Mouse (Mus musculus) heart, embryonic 13.5 days (tissue): Measurements from ENCODE around the gene Uba7. TPM values are rescaled to one million over a fixed set of nuclear protein-coding genes. Genes with fewer than 3 reads are reported as not detected.

Experiments used
- ATAC-seq: fragments of 200-750 bp; cut with Nextera tagmentation; 2 replicates; pipeline ENCODE4 v1.8.0; 2017; ENCODE audit warnings: moderate TSS enrichment; ENCODE audit not compliant: insufficient number of reproducible peaks, low FRiP score, low TSS enrichment; ENCODE audit errors: extremely low read depth
- H3K27ac ChIP-seq: fragments of 300-500 bp; sonication (generic); replicated peaks from 2 replicates; pipeline ENCODE4 v1.5.1; 2015; ENCODE audit warnings: moderate library complexity, mild to moderate bottlenecking, inconsistent platforms
- H3K27me3 ChIP-seq: fragments of 300-500 bp; sonication (generic); replicated peaks from 2 replicates; pipeline ENCODE4 v1.6.1; 2015; ENCODE audit warnings: mild to moderate bottlenecking, inconsistent platforms
- H3K36me3 ChIP-seq: fragments of 300-500 bp; sonication (generic); 2 replicates; pipeline ENCODE4 v1.6.1; 2015; ENCODE audit warnings: mild to moderate bottlenecking, inconsistent platforms
- H3K4me1 ChIP-seq: fragments of 300-500 bp; sonication (generic); 2 replicates; pipeline ENCODE4 v1.6.1; 2015; ENCODE audit warnings: inconsistent platforms
- H3K4me2 ChIP-seq: fragments of 300-500 bp; sonication (generic); 2 replicates; pipeline ENCODE4 v1.6.1; 2015; ENCODE audit warnings: inconsistent platforms, mild to moderate bottlenecking, moderate library complexity
- H3K4me3 ChIP-seq: fragments of 300-500 bp; sonication (generic); 2 replicates; pipeline ENCODE4 v1.5.1; 2015; ENCODE audit warnings: moderate library complexity, mild to moderate bottlenecking, inconsistent platforms
- H3K9ac ChIP-seq: fragments of 300-500 bp; sonication (generic); 2 replicates; pipeline ENCODE4 v1.6.1; 2015; ENCODE audit warnings: inconsistent platforms, mild to moderate bottlenecking, moderate library complexity
- H3K9me3 ChIP-seq: fragments of 300-500 bp; sonication (generic); 2 replicates; pipeline ENCODE4 v1.6.1; 2016; ENCODE audit warnings: inconsistent platforms
- WGBS: fragments of 180-500 bp; shearing (Covaris S2); methylation state at CpG from one replicate; pipeline ENCODE4 v1.1.7; 2015; ENCODE audit warnings: mixed read lengths; 5-methylcytosine and 5-hydroxymethylcytosine counted together
- polyA plus RNA-seq: library from polyadenylated mRNA; unstranded; fragments of >200 nt; fragmentation: Nextera tagmentation; extraction: Ambion mirVana; gene quantifications from 2 replicates; pipeline ENCODE4 v1.2.1, GENCODE M21; 2015

The Uba7 gene
- polyA plus RNA-seq, 1 experiment from 2014 or later, result 35.0 TPM

- 77% methylated on average over 31 of the region's 31 CpGs for WGBS
- no peaks in the 10 kb centered on the region for H3K36me3 ChIP-seq
- no peak overlapping the region for H3K9ac ChIP-seq
- H3K27me3 ChIP-seq, result no peaks in the 10 kb centered on the region
- no peaks in the 10 kb centered on the region for H3K9me3 ChIP-seq
- H3K4me3 ChIP-seq, result no peak overlapping the region
- H3K4me1 ChIP-seq, result peaks cover 18% of the 10 kb centered on the region
- H3K27ac ChIP-seq, result no peak overlapping the region
- no peak overlapping the region for H3K4me2 ChIP-seq
- ATAC-seq, result no peak
These were observed 27.8 kb upstream of the Uba7 start for GRCm38 (mm10) chr9:107947241-107948194.

GRCm38 (mm10) chr9:107949184-107949921 is 26.0 kb upstream of the Uba7 start:
- Histone ChIP-seq H3K4me3 (no peak overlapping the region), H3K9me3 (no peaks in the 10 kb centered on the region), H3K36me3 (no peaks in the 10 kb centered on the region), H3K4me2 (no peak overlapping the region), H3K9ac (0 out of 2 replicates have a peak overlapping the region, but pooled peaks have one; percentile 1), H3K27me3 (no peaks in the 10 kb centered on the region), H3K27ac (no peak overlapping the region), H3K4me1 (peaks cover 18% of the 10 kb centered on the region)
- ATAC-seq, result no peak
- 76% methylated on average over 13 of the region's 13 CpGs for WGBS

GRCm38 (mm10) chr9:107949922-107950235 is 25.4 kb upstream of the Uba7 start, which contains the start of gene Traip:
Gene Traip (plus strand): TSS chr9:107950136.
- no peaks in the 10 kb centered on the region for H3K9me3 ChIP-seq
- WGBS, result 91% methylated on average over 10 of the region's 10 CpGs
- peaks cover 18% of the 10 kb centered on the region for H3K4me1 ChIP-seq
- H3K36me3 ChIP-seq, result no peaks in the 10 kb centered on the region
- peak within 1 kb of the TSS; percentile 90 for H3K4me2 ChIP-seq
- ATAC-seq, result no peak
- peak within 1 kb of the TSS; percentile 85 for H3K9ac ChIP-seq
- peak within 1 kb of the TSS; percentile 68 for H3K27ac ChIP-seq
- H3K4me3 ChIP-seq, result peak within 1 kb of the TSS; percentile 72
- H3K27me3 ChIP-seq, result no peaks in the 10 kb centered on the region

- no peaks in the 10 kb centered on the region for H3K27me3 ChIP-seq
- H3K36me3 ChIP-seq, result 0 out of 2 replicates have a peak, but pooled peaks cover 3% of the 10 kb centered on the region
- peaks cover 23% of the 10 kb centered on the region for H3K4me1 ChIP-seq
- peak overlapping the region; percentile 85 for H3K9ac ChIP-seq
- H3K27ac ChIP-seq, result peak overlapping the region; percentile 68
- peak overlapping the region; percentile 72 for H3K4me3 ChIP-seq
- ATAC-seq, result peak; percentile 55; the same call in 1 of the 2 replicates
- H3K4me2 ChIP-seq, result peak overlapping the region; percentile 90
- WGBS, result 19% methylated on average over 45 of the region's 45 CpGs
- no peaks in the 10 kb centered on the region for H3K9me3 ChIP-seq
These were observed 24.6 kb upstream of the Uba7 start for GRCm38 (mm10) chr9:107950460-107951355.

- no peak overlapping the region for H3K4me2 ChIP-seq
- WGBS, result 62% methylated on average over 6 of the region's 6 CpGs
- H3K9ac ChIP-seq, result no peak overlapping the region
- peaks cover 43% of the 10 kb centered on the region for H3K36me3 ChIP-seq
- H3K4me1 ChIP-seq, result peaks cover 20% of the 10 kb centered on the region
- no peaks in the 10 kb centered on the region for H3K9me3 ChIP-seq
- H3K4me3 ChIP-seq, result no peak overlapping the region
- no peak overlapping the region for H3K27ac ChIP-seq
- no peaks in the 10 kb centered on the region for H3K27me3 ChIP-seq
- no peak for ATAC-seq
These were observed 19.6 kb upstream of the Uba7 start for GRCm38 (mm10) chr9:107955613-107956289.

- H3K9me3 ChIP-seq, result no peaks in the 10 kb centered on the region
- H3K27me3 ChIP-seq, result no peaks in the 10 kb centered on the region
- no peak overlapping the region for H3K4me2 ChIP-seq
- no peak overlapping the region for H3K27ac ChIP-seq
- no peak overlapping the region for H3K4me3 ChIP-seq
- ATAC-seq, result no peak
- H3K9ac ChIP-seq, result no peak overlapping the region
- WGBS, result 63% methylated on average over 6 of the region's 6 CpGs
- peaks cover 56% of the 10 kb centered on the region for H3K36me3 ChIP-seq
- peaks cover 17% of the 10 kb centered on the region for H3K4me1 ChIP-seq
These were observed 18.2 kb upstream of the Uba7 start for GRCm38 (mm10) chr9:107957141-107957540.

GRCm38 (mm10) chr9:107959896-107960295 is 15.4 kb upstream of the Uba7 start:
- H3K36me3 ChIP-seq, result peaks cover 68% of the 10 kb centered on the region
- H3K27me3 ChIP-seq, result no peaks in the 10 kb centered on the region
- 57% methylated on average over 6 of the region's 6 CpGs for WGBS
- no peak overlapping the region for H3K9ac ChIP-seq
- no peak overlapping the region for H3K4me2 ChIP-seq
- H3K9me3 ChIP-seq, result no peaks in the 10 kb centered on the region
- no peak overlapping the region for H3K4me3 ChIP-seq
- no peak for ATAC-seq
- peaks cover 26% of the 10 kb centered on the region for H3K4me1 ChIP-seq
- H3K27ac ChIP-seq, result no peak overlapping the region

- no peaks in the 10 kb centered on the region for H3K27me3 ChIP-seq
- H3K9ac ChIP-seq, result no peak overlapping the region
- H3K9me3 ChIP-seq, result no peaks in the 10 kb centered on the region
- 84% methylated on average over 4 of the region's 4 CpGs for WGBS
- H3K27ac ChIP-seq, result no peak overlapping the region
- no peak overlapping the region for H3K4me2 ChIP-seq
- ATAC-seq, result no peak
- peaks cover 19% of the 10 kb centered on the region for H3K4me1 ChIP-seq
- no peak overlapping the region for H3K4me3 ChIP-seq
- H3K36me3 ChIP-seq, result peaks cover 69% of the 10 kb centered on the region
These were observed 14.4 kb upstream of the Uba7 start for GRCm38 (mm10) chr9:107960928-107961327.

- Histone ChIP-seq H3K36me3 (peaks cover 69% of the 10 kb centered on the region), H3K4me2 (no peak overlapping the region), H3K27ac (no peak overlapping the region), H3K9ac (no peak overlapping the region), H3K27me3 (no peaks in the 10 kb centered on the region), H3K9me3 (no peaks in the 10 kb centered on the region), H3K4me3 (no peak overlapping the region), H3K4me1 (peaks cover 19% of the 10 kb centered on the region)
- 85% methylated on average over 10 of the region's 10 CpGs for WGBS
- no peak for ATAC-seq
These were observed 13.9 kb upstream of the Uba7 start for GRCm38 (mm10) chr9:107961351-107961762.

GRCm38 (mm10) chr9:107961881-107962280 is 13.4 kb upstream of the Uba7 start:
- 47% methylated on average over 5 of the region's 5 CpGs for WGBS
- H3K9ac ChIP-seq, result no peak overlapping the region
- ATAC-seq, result no peak
- no peaks in the 10 kb centered on the region for H3K27me3 ChIP-seq
- H3K9me3 ChIP-seq, result no peaks in the 10 kb centered on the region
- H3K36me3 ChIP-seq, result peaks cover 64% of the 10 kb centered on the region
- no peak overlapping the region for H3K27ac ChIP-seq
- H3K4me1 ChIP-seq, result peaks cover 22% of the 10 kb centered on the region
- H3K4me2 ChIP-seq, result no peak overlapping the region
- H3K4me3 ChIP-seq, result no peak overlapping the region
